Mouse (Mus musculus) right cerebral cortex, postnatal 36 days (tissue): ENCODE measurements around the gene Prokr2.
A peak's percentile ranks its signal among the peaks of the same experiment; 100 is the strongest.
"Not testable (repeated sequence)": the region's sequence is repeated elsewhere in the genome, so short reads cannot be mapped to it uniquely, and the experiment has no call there.

ENCODE experiments used
- DNase-seq, 2 experiments: peaks; one replicate each; pipeline ENCODE4 v3.0.0; 2022; ENCODE audit warnings: low spot score in 2 of 2, mixed read lengths in 1 of 2

The Prokr2 gene

DNA sequence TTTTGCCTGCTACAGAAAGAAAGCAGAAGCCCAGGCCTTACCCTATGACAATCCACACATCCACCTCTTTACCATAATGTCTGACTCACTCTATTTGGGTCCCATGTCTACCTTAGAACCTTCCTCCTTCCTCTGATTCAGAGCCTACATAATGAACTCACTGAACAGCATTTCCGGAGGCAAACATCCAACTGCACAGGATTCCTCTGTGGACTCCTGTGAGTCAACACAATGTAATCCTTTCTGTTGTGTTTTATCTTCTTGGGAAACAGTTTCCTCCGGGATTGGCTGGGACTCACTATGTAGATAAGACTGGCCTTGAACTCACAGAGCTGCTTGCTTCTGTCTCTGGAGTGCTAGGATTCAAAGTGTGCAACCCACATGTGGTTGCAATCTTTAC is 44.9 kb downstream of the Prokr2 start:
- DNase-seq, result no peak

GRCm38 (mm10) chr2:132337202-132337601 is 48.0 kb downstream of the Prokr2 start:
- no peak for DNase-seq

- no peak for DNase-seq
These were observed 61.7 kb downstream of the Prokr2 start for GRCm38 (mm10) chr2:132323541-132323940.

GRCm38 (mm10) chr2:132320516-132320915 is 64.7 kb downstream of the Prokr2 start:
- no peak for DNase-seq

- DNase-seq, result no peak
These were observed 68.1 kb downstream of the Prokr2 start for GRCm38 (mm10) chr2:132317178-132317577.

GRCm38 (mm10) chr2:132316041-132316808 is 69.0 kb downstream of the Prokr2 start:
- peak; percentile 48 to 49 for DNase-seq

GRCm38 (mm10) chr2:132314057-132314456 is 71.2 kb downstream of the Prokr2 start:
- not testable (repeated sequence) for DNase-seq

DNA sequence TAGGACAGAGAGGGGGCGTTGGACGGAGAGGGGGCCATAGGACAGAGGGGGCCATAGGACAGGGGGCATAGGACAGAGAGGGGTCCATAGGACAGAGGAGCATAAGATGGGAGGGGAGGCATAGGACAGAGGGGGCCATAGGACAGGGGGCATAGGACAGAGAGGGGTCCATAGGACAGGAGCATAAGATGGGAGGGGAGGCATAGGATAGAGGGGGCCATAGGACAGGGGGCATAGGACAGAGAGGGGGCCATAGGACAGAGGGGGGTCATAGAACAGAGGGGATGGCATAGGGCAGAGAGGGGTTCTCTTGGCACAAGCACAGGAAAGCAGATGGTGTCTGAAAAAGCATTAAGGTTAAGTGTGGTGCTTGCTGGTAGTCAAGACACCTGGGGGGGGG is 71.7 kb downstream of the Prokr2 start:
- no peak for DNase-seq

GRCm38 (mm10) chr2:132312616-132313015 is 72.6 kb downstream of the Prokr2 start:
- no peak for DNase-seq

- no peak for DNase-seq
These were observed 75.8 kb downstream of the Prokr2 start for GRCm38 (mm10) chr2:132309398-132309930.

DNA sequence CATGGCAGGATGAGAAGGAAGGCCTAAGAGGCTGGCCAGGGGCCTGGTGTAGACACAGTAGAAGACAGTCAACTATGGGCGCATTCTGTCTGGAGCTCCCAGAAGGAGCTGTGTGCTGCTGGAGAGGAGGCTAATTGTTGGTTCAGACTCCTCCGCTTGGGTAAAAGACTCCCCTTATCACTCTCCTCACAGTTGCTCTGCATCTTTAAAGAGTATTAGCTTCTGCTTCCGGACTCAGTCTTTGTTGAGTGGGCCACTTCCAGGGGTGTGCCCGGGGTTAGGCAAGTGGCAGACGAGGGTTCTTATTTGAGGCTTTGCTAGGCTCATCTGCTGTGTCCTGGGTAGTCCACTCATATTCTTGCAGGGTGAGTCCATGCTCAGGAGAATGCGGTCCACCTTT is 76.4 kb downstream of the Prokr2 start:
- no peak for DNase-seq

DNA sequence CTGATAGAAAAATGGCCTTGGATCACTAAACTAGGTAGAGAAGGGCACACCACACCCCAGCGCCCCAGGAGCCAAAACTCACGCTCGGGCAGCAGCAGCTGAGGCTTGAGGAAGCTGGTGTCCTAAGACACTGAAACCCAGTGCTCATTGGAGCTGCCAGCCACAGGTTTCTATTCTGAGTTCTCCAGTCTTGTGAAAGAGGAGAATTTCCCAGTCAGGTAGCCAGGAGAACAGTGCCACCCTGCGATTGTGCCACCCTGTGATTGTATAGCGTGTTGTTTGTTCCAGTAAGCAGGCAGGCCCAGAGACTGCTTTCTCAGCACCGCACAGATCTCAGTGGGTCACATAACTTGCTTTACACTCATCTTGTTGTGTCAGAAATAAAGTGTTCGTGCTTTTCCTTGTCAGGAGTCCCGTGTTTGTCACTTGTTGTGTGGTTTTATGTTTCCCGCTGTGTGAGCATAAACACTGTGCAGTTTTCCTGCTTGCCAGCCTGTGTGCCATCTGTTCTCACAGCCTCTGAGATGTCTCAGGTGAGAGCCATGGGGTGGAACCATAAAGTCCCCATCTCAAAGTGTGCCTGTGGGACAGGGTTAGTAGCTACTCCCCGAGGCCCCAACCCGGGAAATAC is 77.9 kb downstream of the Prokr2 start:
- DNase-seq, result no peak

DNA sequence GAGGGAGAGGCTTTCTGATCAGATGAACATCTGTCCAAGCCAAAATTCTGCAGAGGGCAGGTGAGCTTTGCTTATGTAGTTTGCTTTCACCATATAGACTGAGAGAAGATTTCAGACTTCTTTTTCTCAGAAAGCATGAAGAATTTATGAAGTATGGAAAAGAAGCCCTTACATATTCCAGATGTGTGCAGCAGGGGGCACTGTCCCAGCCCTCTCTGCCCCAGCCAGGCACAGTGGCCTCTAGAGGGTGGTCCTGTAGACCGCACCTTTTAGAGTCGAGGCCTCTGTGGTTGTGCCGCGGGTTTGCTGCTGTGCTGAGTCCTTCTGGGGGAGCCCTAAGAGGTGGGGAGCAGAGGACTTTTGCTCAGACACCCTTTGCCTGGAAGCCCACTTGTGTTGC is 79.3 kb downstream of the Prokr2 start:
- no peak for DNase-seq

DNA sequence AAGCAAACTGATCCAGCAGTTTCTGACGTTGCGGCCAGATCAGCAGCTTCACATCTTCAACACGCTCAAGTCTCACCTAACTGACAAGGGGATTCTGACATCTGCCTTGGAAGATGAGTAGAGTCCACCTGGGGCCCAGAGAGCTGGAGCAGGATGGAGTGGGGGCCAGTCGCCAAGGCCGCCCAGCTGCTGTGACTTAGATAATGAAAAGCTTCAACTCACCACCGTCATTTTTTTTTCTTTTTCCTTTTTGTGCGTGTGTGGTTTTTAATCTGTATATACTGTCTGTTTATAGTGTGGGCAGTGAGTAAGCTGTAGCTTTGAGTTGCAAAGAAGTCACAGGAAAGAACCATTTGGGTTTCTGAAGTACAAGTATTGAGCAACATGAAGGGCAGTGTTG is 80.1 kb downstream of the Prokr2 start:
- no peak for DNase-seq

- DNase-seq, result no peak
These were observed 83.8 kb downstream of the Prokr2 start for GRCm38 (mm10) chr2:132301436-132301835.

GRCm38 (mm10) chr2:132298250-132298649 is 87.0 kb downstream of the Prokr2 start:
- no peak for DNase-seq

GRCm38 (mm10) chr2:132293694-132294450 is 91.4 kb downstream of the Prokr2 start:
- DNase-seq, result no peak

- peak; percentile 43 to 44 for DNase-seq
These were observed 93.2 kb downstream of the Prokr2 start for GRCm38 (mm10) chr2:132292083-132292482.

- DNase-seq, result no peak
These were observed 94.0 kb downstream of the Prokr2 start for GRCm38 (mm10) chr2:132291265-132291664.

DNA sequence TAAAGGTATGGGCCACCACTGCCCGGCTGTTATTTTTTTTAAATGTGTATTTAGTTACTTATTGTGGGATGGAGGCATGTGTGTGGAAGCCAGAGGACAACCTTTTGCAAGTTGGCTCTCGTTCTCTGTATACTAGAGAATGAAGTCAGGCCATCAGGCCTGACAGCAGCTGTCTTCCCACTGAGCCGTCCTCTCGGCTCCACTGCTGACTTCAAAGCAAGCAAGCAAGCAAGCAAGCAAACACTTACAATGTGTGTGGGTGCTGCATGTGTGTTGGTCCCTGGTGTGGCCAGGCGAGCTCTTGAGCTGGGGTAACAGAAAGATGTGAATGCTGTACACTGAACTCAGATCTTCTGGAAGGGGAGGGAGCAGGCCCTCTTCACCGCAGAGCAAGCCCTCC is 94.4 kb downstream of the Prokr2 start:
- no peak for DNase-seq

- DNase-seq, result not testable (repeated sequence)
These were observed 96.0 kb downstream of the Prokr2 start for GRCm38 (mm10) chr2:132289213-132289612.
